Mouse (Mus musculus) neural tube, embryonic 14.5 days (tissue): ENCODE data around the gene Csrnp2. TPM values are rescaled to one million over a fixed set of nuclear protein-coding genes. Genes with fewer than 3 reads are reported as not detected.
A peak's percentile ranks its signal among the peaks of the same experiment; 100 is the strongest.
"Not testable (repeated sequence)": the region's sequence is repeated elsewhere in the genome, so short reads cannot be mapped to it uniquely, and the experiment has no call there.

Experiments used
- ATAC-seq: fragments of 200-750 bp; cut with Nextera tagmentation; 2 replicates; pipeline ENCODE4 v1.8.0; 2017; ENCODE audit warnings: low read depth, mild to moderate bottlenecking, moderate TSS enrichment, moderate library complexity
- H3K27ac ChIP-seq: fragments of 300-500 bp; sonication (generic); 2 replicates; pipeline ENCODE4 v1.5.1; 2014; ENCODE audit warnings: low read depth, mild to moderate bottlenecking, control low read depth, low read length, moderate library complexity, mixed read lengths
- H3K27me3 ChIP-seq: fragments of 300-500 bp; sonication (generic); 2 replicates; pipeline ENCODE4 v1.6.1; 2014; ENCODE audit warnings: low read length; ENCODE audit not compliant: control insufficient read depth, insufficient read depth
- H3K36me3 ChIP-seq: fragments of 300-500 bp; sonication (generic); 2 replicates; pipeline ENCODE4 v1.6.1; 2014; ENCODE audit warnings: low read length, mixed read lengths; ENCODE audit not compliant: control insufficient read depth, insufficient read depth
- H3K4me1 ChIP-seq: fragments of 300-500 bp; sonication (generic); 2 replicates; pipeline ENCODE4 v1.6.1; 2014; ENCODE audit warnings: low read length; ENCODE audit not compliant: control insufficient read depth, insufficient read depth
- H3K4me2 ChIP-seq: fragments of 300-500 bp; sonication (generic); 2 replicates; pipeline ENCODE4 v1.6.1; 2014; ENCODE audit warnings: mild to moderate bottlenecking, low read depth, low read length, control low read depth
- H3K4me3 ChIP-seq: fragments of 300-500 bp; sonication (generic); 2 replicates; pipeline ENCODE4 v1.5.1; 2014; ENCODE audit warnings: low read depth, low read length, control low read depth, mixed read lengths
- H3K9ac ChIP-seq: fragments of 300-500 bp; sonication (generic); replicated peaks from 2 replicates; pipeline ENCODE4 v1.6.1; 2014; ENCODE audit warnings: low read depth, mild to moderate bottlenecking, control low read depth, low read length, mixed read lengths
- H3K9me3 ChIP-seq: fragments of 300-500 bp; sonication (generic); 2 replicates; pipeline ENCODE4 v1.6.1; 2016; ENCODE audit warnings: low read length; ENCODE audit not compliant: control insufficient read depth
- WGBS: fragments of 180-500 bp; shearing (Covaris S2); extraction: QIAGEN DNeasy Blood & Tissue Kit; methylation state at CpG from one replicate; pipeline ENCODE4 v1.1.7; 2014; 5-methylcytosine and 5-hydroxymethylcytosine counted together
- polyA plus RNA-seq: library from polyadenylated mRNA; unstranded; fragments of >200 nt; fragmentation: Nextera tagmentation; extraction: Ambion mirVana; gene quantifications from 2 replicates; pipeline ENCODE4 v1.2.1, GENCODE M21; 2014

Csrnp2 gene
- polyA plus RNA-seq, 1 experiment from 2014 or later = 43.0 TPM

DNA sequence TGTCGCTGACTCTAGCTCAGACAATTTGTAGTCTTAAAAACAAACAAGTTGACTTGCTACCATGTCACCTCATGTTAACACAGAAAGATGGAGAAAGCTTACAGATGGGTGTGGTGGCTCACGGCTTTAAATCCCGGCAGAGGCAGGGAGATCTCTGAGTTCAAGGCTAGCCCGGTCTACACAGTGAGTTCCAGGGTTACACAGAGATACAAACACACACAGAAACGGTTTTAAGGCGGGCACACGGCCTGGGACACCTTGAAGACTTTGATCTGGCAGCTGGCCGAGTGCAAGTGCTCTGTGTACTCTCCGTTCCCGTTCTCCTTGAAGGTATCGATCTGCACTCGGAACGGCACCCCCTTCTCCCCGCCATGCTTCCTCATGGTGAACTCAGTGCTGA is 25.0 kb upstream of the Csrnp2 start:
- 93% methylated on average over 14 of the region's 14 CpGs for WGBS
- no peak overlapping the region for H3K4me2 ChIP-seq

DNA sequence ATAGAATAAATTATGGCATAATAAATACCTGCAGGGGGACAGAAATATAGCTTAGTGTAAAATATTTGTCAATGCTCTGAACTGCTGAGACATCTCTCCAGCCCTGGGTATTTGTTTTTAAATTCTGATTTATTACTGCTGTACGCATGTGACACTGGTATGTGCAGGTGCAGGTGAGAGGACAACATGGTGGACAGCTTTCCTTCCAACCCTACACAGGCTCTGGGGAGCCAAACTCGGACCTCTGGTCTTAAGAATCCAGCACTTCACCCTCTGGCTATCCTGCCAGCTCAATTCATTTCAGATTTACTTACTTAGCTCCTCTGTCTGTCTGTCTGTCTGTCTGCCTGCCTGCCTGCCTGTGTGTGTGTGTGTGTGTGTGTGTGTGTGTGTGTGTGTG is 19.8 kb upstream of the Csrnp2 start:
- Histone ChIP-seq H3K9me3 (no peaks in the 10 kb centered on the region), H3K27me3 (no peaks in the 10 kb centered on the region), H3K4me2 (no peak overlapping the region), H3K36me3 (peaks cover 48% of the 10 kb centered on the region), H3K27ac (no peak overlapping the region), H3K9ac (no peak overlapping the region), H3K4me1 (no peaks in the 10 kb centered on the region), H3K4me3 (no peak overlapping the region)
- 89% methylated on average over 2 of the region's 2 CpGs for WGBS
- no peak for ATAC-seq

More for the DNA sequence above, 25.0 kb upstream of the Csrnp2 start:
- H3K27ac ChIP-seq = no peak overlapping the region
- peaks cover 35% of the 10 kb centered on the region for H3K36me3 ChIP-seq
- no peaks in the 10 kb centered on the region for H3K9me3 ChIP-seq
- no peak overlapping the region for H3K9ac ChIP-seq
- H3K4me3 ChIP-seq = no peak overlapping the region
- H3K27me3 ChIP-seq = no peaks in the 10 kb centered on the region
- no peaks in the 10 kb centered on the region for H3K4me1 ChIP-seq
- ATAC-seq = no peak

DNA sequence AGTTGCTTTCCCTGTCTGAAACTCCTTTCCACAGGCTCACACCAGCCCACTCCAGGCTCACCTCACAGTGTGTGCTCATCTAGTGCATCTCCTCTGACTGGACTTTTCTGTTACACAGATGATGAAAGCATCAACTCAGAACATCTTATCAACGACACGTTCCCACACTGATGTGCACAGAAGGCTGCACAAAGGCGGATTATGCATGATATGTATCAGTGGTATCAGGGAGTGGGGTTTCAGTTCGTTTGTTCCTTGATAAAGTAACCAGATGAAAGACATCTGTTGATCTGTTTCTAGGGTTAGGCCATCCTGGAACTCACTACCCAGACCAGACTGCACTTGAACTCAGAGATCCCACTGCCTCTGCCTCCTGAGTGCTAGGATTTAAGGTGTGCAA is 18.1 kb upstream of the Csrnp2 start:
- ATAC-seq = no peak
- H3K4me2 ChIP-seq = no peak overlapping the region
- 93% methylated on average over 4 of the region's 4 CpGs for WGBS

DNA sequence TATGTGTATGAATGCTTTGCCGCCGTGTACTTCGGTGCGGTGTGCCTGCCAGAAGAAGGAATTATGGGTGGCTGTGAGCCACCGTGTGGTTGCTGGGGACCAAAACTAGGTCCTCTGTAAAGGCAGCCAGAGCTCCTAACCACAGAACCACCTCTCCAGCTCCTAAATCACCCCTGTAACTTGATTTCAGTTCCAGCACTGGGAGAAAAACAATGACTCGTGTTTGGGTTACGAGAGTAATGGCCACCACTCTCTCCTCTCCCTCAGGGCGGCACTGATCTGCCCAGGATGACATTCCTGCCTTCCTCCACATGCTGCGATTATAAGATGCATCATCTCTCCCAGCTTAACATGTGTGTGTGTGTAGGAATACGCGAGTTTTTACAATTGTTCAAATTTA is 14.8 kb upstream of the Csrnp2 start:
- H3K4me3 ChIP-seq = no peak overlapping the region
- ATAC-seq = no peak
- H3K4me1 ChIP-seq = no peaks in the 10 kb centered on the region
- peaks cover 55% of the 10 kb centered on the region for H3K36me3 ChIP-seq
- no peaks in the 10 kb centered on the region for H3K9me3 ChIP-seq
- WGBS = 95% methylated on average over 11 of the region's 11 CpGs
- H3K9ac ChIP-seq = no peak overlapping the region
- no peak overlapping the region for H3K27ac ChIP-seq
- no peaks in the 10 kb centered on the region for H3K27me3 ChIP-seq
- no peak overlapping the region for H3K4me2 ChIP-seq

More for the DNA sequence above, 18.1 kb upstream of the Csrnp2 start:
- H3K4me3 ChIP-seq = no peak overlapping the region
- H3K4me1 ChIP-seq = no peaks in the 10 kb centered on the region
- no peaks in the 10 kb centered on the region for H3K27me3 ChIP-seq
- no peak overlapping the region for H3K27ac ChIP-seq
- no peak overlapping the region for H3K9ac ChIP-seq
- H3K9me3 ChIP-seq = no peaks in the 10 kb centered on the region
- peaks cover 51% of the 10 kb centered on the region for H3K36me3 ChIP-seq

DNA sequence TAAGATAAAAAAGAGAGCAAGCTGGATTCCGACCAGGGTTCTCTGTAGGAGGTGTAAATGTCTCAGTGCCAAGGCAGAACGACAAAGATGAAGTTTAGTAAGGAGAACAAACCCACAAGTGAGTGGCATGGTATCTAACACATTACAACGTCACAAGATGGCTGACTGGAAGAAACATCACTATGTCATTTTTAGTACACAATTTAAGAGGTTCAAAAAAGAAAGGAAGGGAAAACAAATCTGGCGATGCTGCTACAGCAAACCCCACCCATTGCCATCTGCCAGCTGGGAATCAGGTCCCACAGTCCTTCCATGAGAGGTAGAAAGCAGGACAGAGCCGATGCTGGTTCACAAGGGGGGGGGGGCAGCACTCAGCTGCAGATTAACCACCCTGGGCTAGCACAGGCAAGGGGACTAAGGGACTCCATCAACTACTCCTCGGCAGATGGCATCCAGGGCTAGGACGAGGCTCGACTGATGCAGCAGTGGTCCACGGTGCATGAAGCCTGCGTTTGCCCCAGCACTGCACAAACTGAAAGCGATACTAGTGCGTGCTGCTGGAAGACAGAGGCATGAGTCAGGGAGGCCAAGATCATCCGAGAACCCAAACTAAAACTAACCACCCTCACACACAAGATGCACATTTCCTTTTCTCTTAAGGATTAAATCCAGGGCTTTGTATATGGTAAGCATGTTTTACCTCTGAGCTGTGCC is 13.3 kb upstream of the Csrnp2 start:
- no peak overlapping the region for H3K9ac ChIP-seq
- H3K4me2 ChIP-seq = no peak overlapping the region
- no peak overlapping the region for H3K27ac ChIP-seq
- WGBS = 92% methylated on average over 13 of the region's 13 CpGs
- no peaks in the 10 kb centered on the region for H3K27me3 ChIP-seq
- no peak for ATAC-seq
- no peaks in the 10 kb centered on the region for H3K9me3 ChIP-seq
- peaks cover 52% of the 10 kb centered on the region for H3K36me3 ChIP-seq
- no peaks in the 10 kb centered on the region for H3K4me1 ChIP-seq
- no peak overlapping the region for H3K4me3 ChIP-seq

DNA sequence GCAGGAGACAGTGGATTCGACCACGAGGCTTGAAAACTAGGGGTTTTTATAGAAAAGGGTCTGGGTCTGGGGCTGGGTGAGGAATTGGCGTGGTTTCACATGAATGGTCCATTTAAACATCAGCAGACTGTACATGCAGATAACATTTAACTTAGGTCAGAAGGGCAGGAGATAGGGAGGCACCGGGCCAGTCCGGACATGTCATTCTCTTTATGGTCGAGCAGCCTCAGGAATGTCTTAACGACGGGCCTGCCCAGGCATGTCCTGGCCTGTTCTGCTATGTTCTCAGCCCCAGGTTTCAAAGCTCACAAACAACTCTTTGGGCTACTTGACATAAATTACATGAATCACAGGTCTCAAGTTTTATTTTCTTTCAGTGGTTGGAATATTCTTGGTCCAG is 4.2 kb upstream of the Csrnp2 start:
- H3K4me3 ChIP-seq, H3K27ac ChIP-seq, H3K9me3 ChIP-seq, H3K4me2 ChIP-seq, H3K27me3 ChIP-seq, ATAC-seq, H3K9ac ChIP-seq, H3K4me1 ChIP-seq: not testable (repeated sequence)
- 93% methylated on average over 8 of the region's 8 CpGs for WGBS
- peaks cover 12% of the 10 kb centered on the region; the same call in 1 of the 2 replicates for H3K36me3 ChIP-seq

DNA sequence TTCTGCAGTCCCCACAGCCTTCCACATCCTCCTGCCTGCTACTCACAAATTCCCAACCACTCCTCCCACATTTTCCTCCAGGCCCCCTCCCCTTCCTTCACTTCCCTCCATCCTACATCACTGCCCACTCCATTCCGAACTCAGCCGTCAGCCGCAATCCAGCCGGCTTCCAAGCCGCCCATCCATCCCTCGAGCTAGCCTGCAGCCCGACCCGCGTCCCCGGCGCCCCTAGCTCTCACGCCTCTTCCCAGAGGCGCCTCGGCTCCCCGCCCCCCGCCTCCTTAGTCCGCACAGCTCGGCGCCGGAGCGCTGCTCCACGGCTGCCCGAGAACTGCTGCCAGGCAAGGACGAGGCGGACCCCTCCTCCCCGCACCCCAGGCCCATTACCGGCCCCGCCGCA is 641 bp downstream of the Csrnp2 start:
- no peaks in the 10 kb centered on the region for H3K27me3 ChIP-seq
- under 1% methylated on average over 29 of the region's 29 CpGs for WGBS
- peak; percentile 88 for ATAC-seq

DNA sequence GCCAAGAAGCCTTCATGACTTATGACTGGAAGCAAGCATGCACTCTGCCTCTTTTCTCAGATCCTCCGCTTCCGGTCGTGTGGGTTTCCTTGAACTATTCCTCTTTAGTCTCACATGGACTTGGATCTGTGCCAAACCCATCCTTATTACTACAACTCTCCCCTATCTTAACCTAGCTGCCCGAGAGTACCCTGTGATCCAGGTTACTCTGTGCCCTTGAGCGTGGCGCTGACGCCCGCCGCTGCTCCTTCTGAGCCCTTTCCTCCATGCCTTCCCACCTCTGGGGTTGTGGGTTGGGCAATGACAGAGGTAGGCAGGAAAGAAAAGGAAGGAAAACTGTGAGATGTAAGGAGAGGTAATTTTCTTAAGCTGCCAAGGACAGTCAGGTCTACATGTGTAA is 3.3 kb downstream of the Csrnp2 start:
- Histone ChIP-seq H3K4me3 (no peak overlapping the region), H3K4me2 (peak overlapping the region; percentile 27; the same call in 1 of the 2 replicates), H3K9ac (no peak overlapping the region; the same call in 1 of the 2 replicates), H3K36me3 (peaks cover 12% of the 10 kb centered on the region), H3K27ac (no peak overlapping the region), H3K9me3 (no peaks in the 10 kb centered on the region), H3K4me1 (peaks cover 33% of the 10 kb centered on the region), H3K27me3 (no peaks in the 10 kb centered on the region)
- ATAC-seq = no peak
- WGBS = 60% methylated on average over 9 of the region's 9 CpGs

More for the DNA sequence above, 641 bp downstream of the Csrnp2 start:
- H3K4me2 ChIP-seq = peak overlapping the region; percentile 87
- no peaks in the 10 kb centered on the region for H3K36me3 ChIP-seq
- H3K27ac ChIP-seq = peak overlapping the region; percentile 98
- peaks cover 33% of the 10 kb centered on the region for H3K4me1 ChIP-seq
- H3K9ac ChIP-seq = peak overlapping the region; percentile 99
- peak overlapping the region; percentile 89 for H3K4me3 ChIP-seq
- H3K9me3 ChIP-seq = no peaks in the 10 kb centered on the region

DNA sequence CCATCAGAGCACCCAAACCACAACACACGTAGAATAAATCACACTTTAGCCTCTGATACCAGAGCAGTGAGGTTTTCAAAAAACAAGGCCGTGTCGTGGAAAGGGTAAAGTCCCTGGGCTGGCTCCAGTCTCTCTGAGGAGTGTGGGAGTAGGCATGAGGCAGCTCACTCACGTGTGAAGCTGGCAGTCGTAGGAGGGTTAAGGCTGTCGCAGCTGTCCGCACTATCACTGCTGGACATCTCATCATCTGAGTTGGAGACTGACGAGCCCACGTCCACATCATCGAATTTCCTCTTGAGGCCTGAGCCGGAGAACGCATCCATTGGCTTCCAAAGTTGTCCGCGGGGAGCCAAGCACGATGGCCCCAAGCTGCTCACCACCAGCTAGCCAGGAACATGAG is 6.0 kb downstream of the Csrnp2 start:
- Histone ChIP-seq H3K36me3 (peaks cover 38% of the 10 kb centered on the region), H3K4me2 (no peak overlapping the region), H3K27me3 (no peaks in the 10 kb centered on the region), H3K4me1 (peaks cover 33% of the 10 kb centered on the region), H3K9me3 (no peaks in the 10 kb centered on the region), H3K27ac (no peak overlapping the region), H3K4me3 (no peak overlapping the region), H3K9ac (no peak overlapping the region)
- whole genome bisulfite sequencing = 85% methylated on average over 15 of the region's 15 CpGs
- no peak for ATAC-seq
